Mouse (Mus musculus) hindbrain, postnatal 0 days (tissue): ENCODE measurements at regions not wholly inside any gene's neighbourhood (a gene's known extent, or its start where the extent isn't known, plus 50 kb on each side); places are given as distances from the start of the nearest gene placed in this dataset.

Source experiments
- ATAC-seq: fragments of 200-750 bp; cut with Nextera tagmentation; 2 replicates; pipeline ENCODE4 v1.8.0; 2017; ENCODE audit warnings: mild to moderate bottlenecking, moderate TSS enrichment, moderate library complexity
- DNase-seq: peaks from one replicate; pipeline ENCODE4 v3.0.0-alpha.2; 2015; ENCODE audit warnings: low spot score
- H3K27ac ChIP-seq: fragments of 300-500 bp; sonication (generic); 2 replicates; pipeline ENCODE4 v1.5.1; 2014; ENCODE audit warnings: mild to moderate bottlenecking
- H3K27me3 ChIP-seq: fragments of 300-500 bp; sonication (generic); 2 replicates; pipeline ENCODE4 v1.6.1; 2014; ENCODE audit warnings: low read length, mixed read lengths; ENCODE audit not compliant: insufficient read depth
- H3K36me3 ChIP-seq: fragments of 300-500 bp; sonication (generic); 2 replicates; pipeline ENCODE4 v1.6.1; 2014; ENCODE audit warnings: low read length, mixed read lengths; ENCODE audit not compliant: insufficient read depth
- H3K4me1 ChIP-seq: fragments of 300-500 bp; sonication (generic); 2 replicates; pipeline ENCODE4 v1.6.1; 2014; ENCODE audit warnings: antibody characterized with exemption, low read length, mixed read lengths; ENCODE audit not compliant: insufficient read depth
- H3K4me2 ChIP-seq: fragments of 300-500 bp; sonication (generic); 2 replicates; pipeline ENCODE4 v1.6.1; 2014; ENCODE audit warnings: low read depth, mild to moderate bottlenecking, low read length, moderate library complexity, mixed read lengths
- H3K4me3 ChIP-seq: fragments of 300-500 bp; sonication (generic); 2 replicates; pipeline ENCODE4 v1.5.1; 2014; ENCODE audit warnings: low read length
- H3K9ac ChIP-seq: fragments of 300-500 bp; sonication (generic); replicated peaks from 2 replicates; pipeline ENCODE4 v1.6.1; 2014; ENCODE audit warnings: mild to moderate bottlenecking, low read length, moderate library complexity, mixed read lengths
- H3K9me3 ChIP-seq: fragments of 300-500 bp; sonication (generic); 2 replicates; pipeline ENCODE4 v1.6.1; 2016; ENCODE audit warnings: low read length, mixed read lengths
- CTCF ChIP-seq: IDR thresholded peaks from 2 replicates; pipeline ENCODE4 v1.5.1; 2016; ENCODE audit warnings: antibody characterized with exemption, control low read depth, low read depth
- WGBS: fragments of 180-500 bp; shearing (Covaris S2); extraction: QIAGEN DNeasy Blood & Tissue Kit; methylation state at CpG from one replicate; pipeline ENCODE4 v1.1.7; 2014; 5-methylcytosine and 5-hydroxymethylcytosine counted together

DNA sequence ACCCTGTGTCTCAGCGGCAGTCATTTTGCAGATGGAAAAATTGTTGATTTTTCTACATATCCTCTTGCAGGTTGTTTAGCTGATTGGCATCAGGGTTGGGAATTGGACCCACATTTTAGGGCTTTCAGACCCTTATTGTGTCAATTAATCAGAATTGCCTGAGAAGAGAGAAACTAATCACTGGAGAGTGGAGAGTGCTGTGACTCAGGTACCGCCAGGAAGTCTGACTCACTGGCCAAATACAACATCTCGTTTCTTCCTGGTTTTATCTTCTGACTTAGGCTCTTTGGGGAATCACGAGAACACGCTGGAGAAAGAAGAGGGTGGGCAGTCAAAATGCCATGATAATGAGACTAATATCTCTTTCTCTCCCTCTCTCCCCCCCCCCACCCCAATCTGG is 306.1 kb upstream of the Npvf start:
- Histone ChIP-seq H3K36me3 (no peaks in the 10 kb centered on the region), H3K9me3 (no peaks in the 10 kb centered on the region), H3K27ac (no peak overlapping the region), H3K4me2 (no peak overlapping the region), H3K9ac (no peak overlapping the region), H3K4me1 (no peaks in the 10 kb centered on the region), H3K27me3 (no peaks in the 10 kb centered on the region), H3K4me3 (no peak overlapping the region)
- WGBS, result 76% methylated on average over 5 of the region's 5 CpGs
- ATAC-seq (no peak), DNase-seq (no peak)
- no peak for TF ChIP-seq CTCF

DNA sequence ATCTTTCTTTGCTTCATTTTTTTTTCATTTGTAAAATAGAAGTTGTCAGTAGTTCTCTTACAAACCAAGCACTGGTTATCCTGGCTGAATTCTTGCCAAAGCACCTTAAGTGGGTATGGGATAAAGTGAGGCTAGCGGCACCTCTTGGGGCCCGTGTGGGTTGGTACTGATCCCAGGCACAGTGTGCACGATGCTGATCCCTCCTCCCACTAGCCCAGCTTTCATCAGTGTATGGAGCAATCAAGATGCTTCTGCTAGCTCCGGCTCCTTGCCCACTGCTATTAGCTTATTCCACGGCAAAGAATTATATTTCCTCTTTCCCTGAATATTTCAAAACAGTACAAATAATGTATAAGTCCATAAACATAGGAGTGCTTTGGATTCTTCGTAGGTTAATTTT is 307.4 kb upstream of the Npvf start:
- no peak for TF ChIP-seq CTCF
- H3K4me3 ChIP-seq, result no peak overlapping the region
- H3K36me3 ChIP-seq, result no peaks in the 10 kb centered on the region
- H3K27me3 ChIP-seq, result no peaks in the 10 kb centered on the region
- no peak overlapping the region for H3K4me2 ChIP-seq
- WGBS, result 67% methylated on average over 6 of the region's 6 CpGs
- H3K4me1 ChIP-seq, result no peaks in the 10 kb centered on the region
- H3K9ac ChIP-seq, result no peak overlapping the region
- ATAC-seq (no peak), DNase-seq (no peak)
- no peaks in the 10 kb centered on the region for H3K9me3 ChIP-seq
- H3K27ac ChIP-seq, result no peak overlapping the region

DNA sequence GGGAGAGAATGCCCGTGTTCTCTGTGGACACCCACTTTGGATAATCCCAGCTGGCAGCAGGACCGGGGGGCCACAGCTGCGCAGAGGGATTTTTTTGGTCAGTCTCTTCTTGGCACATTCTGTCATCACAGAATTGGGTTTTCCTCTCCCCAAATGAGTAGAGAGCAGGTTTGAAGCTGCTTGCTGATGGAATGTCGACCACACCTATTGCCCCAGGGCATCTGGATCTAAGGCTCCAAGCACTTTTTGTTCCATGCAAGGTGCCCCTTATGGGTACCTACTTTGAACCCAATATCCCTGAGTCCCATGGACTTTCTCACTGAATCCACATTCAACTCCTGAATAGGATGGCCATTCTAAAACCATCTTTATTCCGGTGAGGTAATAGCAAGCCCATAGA is 314.3 kb upstream of the Npvf start:
- H3K27me3 ChIP-seq, result no peaks in the 10 kb centered on the region
- H3K9ac ChIP-seq, result no peak overlapping the region
- no peak overlapping the region for H3K4me3 ChIP-seq
- H3K4me2 ChIP-seq, result no peak overlapping the region
- H3K36me3 ChIP-seq, result no peaks in the 10 kb centered on the region
- WGBS, result 88% methylated on average over 5 of the region's 5 CpGs
- ATAC-seq (no peak), DNase-seq (no peak)
- H3K4me1 ChIP-seq, result no peaks in the 10 kb centered on the region
- no peak for TF ChIP-seq CTCF
- H3K9me3 ChIP-seq, result no peaks in the 10 kb centered on the region
- H3K27ac ChIP-seq, result no peak overlapping the region

- DNase-seq (no peak), ATAC-seq (no peak)
- TF ChIP-seq CTCF, result no peak
- H3K4me2 ChIP-seq, result no peak overlapping the region
- WGBS, result 67% methylated on average over 6 of the region's 6 CpGs
- no peak overlapping the region for H3K9ac ChIP-seq
- H3K4me1 ChIP-seq, result no peaks in the 10 kb centered on the region
- no peak overlapping the region for H3K4me3 ChIP-seq
- no peaks in the 10 kb centered on the region for H3K36me3 ChIP-seq
- no peaks in the 10 kb centered on the region for H3K27me3 ChIP-seq
- H3K9me3 ChIP-seq, result no peaks in the 10 kb centered on the region
- H3K27ac ChIP-seq, result no peak overlapping the region
These were observed 315.1 kb upstream of the Npvf start for GRCm38 (mm10) chr6:50969341-50969740.

DNA sequence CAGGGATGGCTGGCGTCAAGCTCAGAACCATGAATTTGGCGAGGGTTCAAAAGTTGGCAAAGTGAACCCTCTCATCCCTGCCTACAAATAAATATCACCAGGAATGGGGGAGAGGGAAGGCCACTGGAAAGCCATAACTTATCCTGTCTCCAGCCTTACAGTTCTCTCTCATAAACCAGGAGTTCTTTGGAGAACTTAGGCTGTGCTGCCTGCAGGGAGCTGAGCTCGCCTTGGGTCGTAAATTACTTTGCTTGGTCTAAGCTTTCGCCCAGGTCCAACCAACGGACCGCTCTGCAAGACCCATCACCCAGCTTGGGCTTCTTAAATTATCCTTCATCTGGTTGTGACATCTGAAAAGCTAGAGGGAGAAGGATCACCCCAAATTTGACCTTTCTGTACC is 315.8 kb upstream of the Npvf start:
- ATAC-seq, result no peak
- 80% methylated on average over 7 of the region's 7 CpGs for WGBS
- Histone ChIP-seq H3K4me2 (no peak overlapping the region), H3K4me3 (no peak overlapping the region), H3K9ac (no peak overlapping the region), H3K4me1 (no peaks in the 10 kb centered on the region), H3K9me3 (no peaks in the 10 kb centered on the region), H3K27ac (no peak overlapping the region), H3K27me3 (no peaks in the 10 kb centered on the region), H3K36me3 (no peaks in the 10 kb centered on the region)
- DNase-seq, result no peak
- no peak for TF ChIP-seq CTCF

DNA sequence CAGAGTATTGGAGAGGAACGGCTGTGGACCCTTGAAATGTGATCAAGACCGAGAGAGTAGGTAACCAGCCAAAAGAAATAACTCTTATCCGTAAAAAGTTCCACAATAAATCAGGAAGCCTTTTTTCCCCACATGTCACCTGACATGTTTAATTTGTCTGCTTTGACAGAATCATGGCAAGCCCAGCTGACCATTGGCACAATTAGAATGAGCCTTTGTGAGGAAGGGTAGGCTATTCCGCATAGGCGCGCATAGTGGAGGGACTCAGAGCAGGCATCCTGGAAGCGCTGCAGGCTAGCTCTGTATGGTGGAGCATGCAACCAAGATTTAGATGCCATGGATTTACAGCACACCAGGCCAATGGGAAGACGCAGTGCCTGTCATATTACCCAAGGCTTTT is 316.5 kb upstream of the Npvf start:
- DNase-seq (peak; percentile 25), ATAC-seq (no peak)
- no peak overlapping the region for H3K9ac ChIP-seq
- no peaks in the 10 kb centered on the region for H3K36me3 ChIP-seq
- H3K9me3 ChIP-seq, result no peaks in the 10 kb centered on the region
- H3K4me2 ChIP-seq, result no peak overlapping the region
- H3K4me1 ChIP-seq, result no peaks in the 10 kb centered on the region
- no peak overlapping the region for H3K4me3 ChIP-seq
- 59% methylated on average over 8 of the region's 8 CpGs for WGBS
- no peaks in the 10 kb centered on the region for H3K27me3 ChIP-seq
- H3K27ac ChIP-seq, result no peak overlapping the region
- TF ChIP-seq CTCF, result no peak

- DNase-seq (no peak), ATAC-seq (no peak)
- H3K27ac ChIP-seq, result no peak overlapping the region
- no peak overlapping the region for H3K4me3 ChIP-seq
- no peak overlapping the region for H3K9ac ChIP-seq
- no peaks in the 10 kb centered on the region for H3K4me1 ChIP-seq
- no peak overlapping the region for H3K4me2 ChIP-seq
- no peaks in the 10 kb centered on the region for H3K36me3 ChIP-seq
- WGBS, result 91% methylated on average over 4 of the region's 4 CpGs
- H3K27me3 ChIP-seq, result no peaks in the 10 kb centered on the region
- no peaks in the 10 kb centered on the region for H3K9me3 ChIP-seq
- TF ChIP-seq CTCF, result no peak
These were observed 318.0 kb upstream of the Npvf start for GRCm38 (mm10) chr6:50972268-50972667.
